Mouse (Mus musculus) embryonic fibroblast, embryonic 13.5 days (primary cell): Measurements from ENCODE around the gene Tmem251.

ENCODE experiments used
- CTCF ChIP-seq: IDR thresholded peaks from 2 replicates; pipeline ENCODE4 v1.5.1; 2011; ENCODE audit warnings: mild to moderate bottlenecking, control low read depth, low read length, moderate library complexity, borderline replicate concordance; ENCODE audit not compliant: insufficient read depth
- POLR2A ChIP-seq: IDR thresholded peaks from 2 replicates; pipeline ENCODE4 v1.6.1; 2011; ENCODE audit warnings: low read depth, mild to moderate bottlenecking, control low read depth, low read length, moderate library complexity

DNA sequence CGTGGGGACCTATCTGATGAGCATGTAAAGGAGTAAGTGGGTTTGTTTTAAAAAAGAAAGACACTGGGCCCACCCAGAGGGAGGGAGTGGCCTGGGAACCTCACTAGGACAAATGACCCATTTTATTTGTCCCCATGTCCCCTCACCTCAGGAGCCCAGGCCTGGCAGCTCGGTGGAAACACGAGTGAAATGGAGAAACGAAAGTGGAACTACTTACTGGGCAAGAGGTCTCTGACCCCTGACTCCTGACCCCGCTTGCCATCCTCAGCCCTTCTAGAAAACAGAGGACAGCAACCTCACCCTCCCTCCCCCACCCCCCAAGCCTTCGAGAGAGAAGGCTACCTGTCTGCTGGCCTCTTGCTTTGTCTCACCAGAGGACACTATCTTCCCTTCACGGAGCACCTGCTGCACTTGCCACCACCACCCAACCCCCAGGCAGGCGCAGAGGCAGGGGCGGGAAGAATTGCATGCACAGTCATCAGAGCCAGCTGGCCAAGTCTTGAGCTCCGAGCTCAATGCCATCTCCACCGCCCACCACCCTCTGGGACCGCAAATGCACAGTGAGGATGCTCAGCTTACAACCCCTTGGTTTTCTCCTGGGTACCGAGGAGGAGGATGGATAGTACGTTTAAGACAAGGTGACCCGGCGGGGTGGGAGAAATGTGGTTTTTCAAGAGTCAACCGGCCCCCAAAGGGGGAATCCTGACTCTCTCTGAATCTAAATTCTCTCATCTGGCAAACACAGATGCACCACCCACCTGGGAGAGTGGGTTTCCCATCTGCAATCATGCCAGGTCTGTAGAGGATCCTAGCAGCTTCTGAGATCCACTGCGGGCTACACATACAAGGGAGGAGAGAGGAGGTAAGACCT, 48.0 kb upstream of the Tmem251 start:
- no peak for TF ChIP-seq CTCF
- no peak for TF ChIP-seq POLR2A
